Comparison of ENCODE assay signal across 9 mouse cellular contexts in genomic region chr2:14702973-14703645, GRCm38 (mm10).
DNase-seq lines count a peak whose midpoint lies in the region; ATAC-seq and TF ChIP-seq lines count a peak whose summit lies in the region.
"Had no signal": no experiment of that assay in that cellular context is flagged by ENCODE, and none has a peak within 500 bp of the region (broad histone marks: within the 10 kb centered on the region; RNA-seq: fewer than 3 reads in every experiment).

No protein-coding gene starts in this region.

- WGBS in kidney, embryonic 16.5 days, result 80% methylated on average over 1 of the region's 1 CpGs

- no peak overlapping the region for H3K4me2 ChIP-seq in kidney, embryonic 16.5 days (replicated peaks; ENCODE audit: low read depth, low read length)
- H3K4me2 ChIP-seq: embryonic facial prominence, embryonic 12.5 days; limb, embryonic 13.5 days had no signal

- no peak for TF ChIP-seq EP300 in MEL (IDR thresholded peaks at IDR 0.05; ENCODE audit: low read depth in 1 of 2, low read length in 2 of 2)

- TF ChIP-seq POLR2A in MEL (IDR thresholded peaks at IDR 0.05; ENCODE audit: control insufficient read depth in 1 of 2, insufficient read depth in 1 of 2, low read depth in 1 of 2, low read length in 2 of 2, poor library complexity in 1 of 2), result no peak

- H3K9ac ChIP-seq in kidney, embryonic 16.5 days (replicated peaks; ENCODE audit: low read length), result no peak overlapping the region
- no peak overlapping the region for H3K9ac ChIP-seq in MEL (ENCODE audit: control insufficient read depth, low read depth, low read length, poor library complexity, severe bottlenecking)
- H3K9ac ChIP-seq: embryonic facial prominence, embryonic 12.5 days; limb, embryonic 13.5 days had no signal

- TF ChIP-seq CTCF in MEL (IDR thresholded peaks at IDR 0.05 in 2 of 3, conservative IDR thresholded peaks at IDR 0.05 in 1 of 3; ENCODE audit: control insufficient read depth in 1 of 3, insufficient read depth in 1 of 3, low read depth in 2 of 3, low read length in 3 of 3, poor library complexity in 1 of 3, severe bottlenecking in 1 of 3), result peak; percentile 5 to 65 (median 21); a peak in 4 of 6 replicates

- H3K27me3 ChIP-seq in kidney, embryonic 16.5 days (ENCODE audit: insufficient read depth, low read length), result no peaks in the 10 kb centered on the region
- no peaks in the 10 kb centered on the region for H3K27me3 ChIP-seq in MEL (ENCODE audit: control insufficient read depth in 1 of 2, insufficient read depth in 2 of 2, low read length in 2 of 2)
- H3K27me3 ChIP-seq: embryonic facial prominence, embryonic 12.5 days; limb, embryonic 13.5 days had no signal

- no peaks in the 10 kb centered on the region for H3K79me2 ChIP-seq in MEL (ENCODE audit: control insufficient read depth, insufficient read depth, low read length, poor library complexity)

- ATAC-seq in kidney, embryonic 16.5 days (ENCODE audit: low FRiP score, low TSS enrichment), result no peak

- TF ChIP-seq RAD21 in MEL (IDR thresholded peaks at IDR 0.05; ENCODE audit: low read depth, low read length), result peak; percentile 78

- no peak overlapping the region for H3K27ac ChIP-seq in kidney, embryonic 16.5 days (ENCODE audit: low read length)
- H3K27ac ChIP-seq in MEL (ENCODE audit: control insufficient read depth, low read depth, low read length), result no peak overlapping the region
- H3K27ac ChIP-seq: embryonic facial prominence, embryonic 12.5 days; limb, embryonic 13.5 days had no signal

- H3K36me3 ChIP-seq in kidney, embryonic 16.5 days (ENCODE audit: insufficient read depth, low read length), result no peaks in the 10 kb centered on the region
- no peaks in the 10 kb centered on the region for H3K36me3 ChIP-seq in MEL (ENCODE audit: control insufficient read depth in 1 of 2, insufficient read depth in 2 of 2, low read length in 2 of 2)
- H3K36me3 ChIP-seq: embryonic facial prominence, embryonic 12.5 days; limb, embryonic 13.5 days had no signal

- DNase-seq in kidney, adult 8-10 months, result peak; percentile 5 to 6
- DNase-seq in B cell, adult 2 months, result peak; percentile 55 to 61
- DNase-seq in MEL (ENCODE audit: low read depth, low spot score), result peak; percentile 40
- DNase-seq in embryo, embryonic 11.5 days (ENCODE audit: low read depth, low spot score), result peak; percentile 31
- peak; percentile 42 to 61 for DNase-seq in layer of hippocampus, postnatal 10 days (ENCODE audit: low spot score in 2 of 2)
- DNase-seq in retina, postnatal 1 day, result peak; percentile 62

- no peak overlapping the region for H3K4me3 ChIP-seq in kidney, embryonic 16.5 days (ENCODE audit: low read length)
- no peak overlapping the region for H3K4me3 ChIP-seq in MEL (ENCODE audit: control insufficient read depth in 1 of 2, insufficient read depth in 1 of 2, low read depth in 2 of 2, low read length in 2 of 2)
- H3K4me3 ChIP-seq: embryonic facial prominence, embryonic 12.5 days; limb, embryonic 13.5 days had no signal

- H3K9me3 ChIP-seq in kidney, embryonic 16.5 days (ENCODE audit: low read length), result no peaks in the 10 kb centered on the region
- H3K9me3 ChIP-seq in MEL (replicated peaks; ENCODE audit: insufficient read depth, low read length), result no peaks in the 10 kb centered on the region
- H3K9me3 ChIP-seq: embryonic facial prominence, embryonic 12.5 days; limb, embryonic 13.5 days had no signal

- H3K4me1 ChIP-seq in kidney, embryonic 16.5 days (ENCODE audit: insufficient read depth, low read length), result no peaks in the 10 kb centered on the region
- H3K4me1 ChIP-seq in MEL (ENCODE audit: control insufficient read depth in 1 of 2, insufficient read depth in 2 of 2, low read length in 2 of 2), result no peaks in the 10 kb centered on the region
- H3K4me1 ChIP-seq: embryonic facial prominence, embryonic 12.5 days; limb, embryonic 13.5 days had no signal

TF ChIP-seq in MEL, 35 proteins besides CTCF, POLR2A, EP300 and RAD21:
- peak; percentile 34; the same call in 1 of the 2 replicates for TF ChIP-seq ZC3H11A (IDR thresholded peaks at IDR 0.05; ENCODE audit: low read depth, low read length)
- no peak for TF ChIP-seq HCFC1 (IDR thresholded peaks at IDR 0.05; ENCODE audit: low read depth, low read length)
- peak; percentile 98 for TF ChIP-seq ZNF384 (IDR thresholded peaks at IDR 0.05; ENCODE audit: low read depth, low read length)
- peak; percentile 47 for TF ChIP-seq SMC3 (IDR thresholded peaks at IDR 0.05; ENCODE audit: low read depth, low read length)
- TF ChIP-seq BHLHE40 (IDR thresholded peaks at IDR 0.05; ENCODE audit: borderline replicate concordance, low read depth, low read length), result no peak
- no peak for TF ChIP-seq UBTF (IDR thresholded peaks at IDR 0.05; ENCODE audit: borderline replicate concordance, insufficient read depth, low read depth, low read length)
- TF ChIP-seq POLR2AphosphoS5 (IDR thresholded peaks at IDR 0.05; ENCODE audit: borderline replicate concordance, low read depth, low read length), result no peak
- no peak for TF ChIP-seq ZMIZ1 (IDR thresholded peaks at IDR 0.05; ENCODE audit: low read depth, low read length)
- TF ChIP-seq MXI1 (IDR thresholded peaks at IDR 0.05; ENCODE audit: low read depth, low read length), result no peak
- TF ChIP-seq RCOR1 (IDR thresholded peaks at IDR 0.05; ENCODE audit: low read depth, low read length), result no peak
- no peak for TF ChIP-seq USF1 (IDR thresholded peaks at IDR 0.05; ENCODE audit: low read depth, low read length)
- TF ChIP-seq SIN3A (IDR thresholded peaks at IDR 0.05; ENCODE audit: low read length), result no peak

Comparison
In these comparisons a context has a peak if more than half of its experiments do, and no peak if none do; other contexts are left out.
1. DNase-seq: peak in every context shown above with its lines; median percentile 62 in retina, postnatal 1 day; 58 in B cell, adult 2 months; 52 in layer of hippocampus, postnatal 10 days; 40 in MEL; 31 in embryo, embryonic 11.5 days; 6 in kidney, adult 8-10 months.